Mouse (Mus musculus): ENCODE measurements around the gene Tmem184b. TPM values are rescaled to one million over a fixed set of nuclear protein-coding genes. Genes with fewer than 3 reads are reported as not detected.

Gene Tmem184b
- polyA plus RNA-seq, 1 experiment from 2014 or later: 63.1 TPM

DNA sequence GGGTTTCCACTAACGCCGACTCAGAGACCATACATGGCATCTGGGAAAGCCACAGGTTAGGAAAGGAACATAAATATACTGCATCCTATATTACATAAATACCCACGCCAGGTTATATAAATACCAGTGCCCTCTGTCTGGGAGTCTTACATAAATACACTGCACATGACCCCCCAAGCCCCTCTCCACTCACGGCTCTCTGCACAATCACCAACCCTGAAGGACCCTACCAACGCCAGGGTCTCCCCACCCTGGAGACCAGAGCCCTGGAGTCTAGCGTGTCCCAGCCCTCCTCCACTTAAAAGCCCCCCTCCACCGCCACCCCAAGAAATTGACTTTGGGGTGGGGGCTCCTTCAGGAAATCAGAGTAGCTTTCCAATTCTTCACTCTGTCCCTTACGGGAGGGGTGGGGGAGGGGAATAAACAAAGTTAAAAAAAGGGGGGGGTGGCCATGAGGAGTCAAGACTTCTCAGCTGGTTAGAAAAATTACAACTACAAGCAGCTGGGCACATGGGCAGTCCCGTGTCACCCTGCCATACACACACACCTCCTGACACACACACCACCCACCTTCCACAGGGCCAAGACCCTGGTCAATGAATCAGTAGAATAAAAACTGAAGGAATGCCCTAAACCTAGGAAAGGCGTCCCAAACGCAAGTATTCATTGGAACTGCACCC lies 37.4 kb upstream of the Tmem184b start:
- Histone ChIP-seq H3K27me3 (ENCODE audit: control insufficient read depth, insufficient read depth, low read length) (no peaks in the 10 kb centered on the region), H3K36me3 (ENCODE audit: control insufficient read depth, insufficient read depth, low read length) (peaks cover 30% of the 10 kb centered on the region), H3K4me3 (ENCODE audit: low read length) (peak overlapping the region; percentile 92), H3K4me2 (replicated peaks; ENCODE audit: low read depth, low read length) (peak overlapping the region; percentile 74), H3K9ac (ENCODE audit: low read depth, low read length) (peak overlapping the region; percentile 97), H3K4me1 (ENCODE audit: control insufficient read depth, insufficient read depth, low read length) (peaks cover 51% of the 10 kb centered on the region), H3K9me3 (ENCODE audit: control insufficient read depth, low read length) (no peaks in the 10 kb centered on the region), H3K27ac (ENCODE audit: low read depth, low read length) (peak overlapping the region; percentile 97)
- WGBS: 8% methylated on average over 11 of the region's 11 CpGs
- ATAC-seq (ENCODE audit: low FRiP score, low TSS enrichment): peak; percentile 37; the same call in 1 of the 2 replicates

DNA sequence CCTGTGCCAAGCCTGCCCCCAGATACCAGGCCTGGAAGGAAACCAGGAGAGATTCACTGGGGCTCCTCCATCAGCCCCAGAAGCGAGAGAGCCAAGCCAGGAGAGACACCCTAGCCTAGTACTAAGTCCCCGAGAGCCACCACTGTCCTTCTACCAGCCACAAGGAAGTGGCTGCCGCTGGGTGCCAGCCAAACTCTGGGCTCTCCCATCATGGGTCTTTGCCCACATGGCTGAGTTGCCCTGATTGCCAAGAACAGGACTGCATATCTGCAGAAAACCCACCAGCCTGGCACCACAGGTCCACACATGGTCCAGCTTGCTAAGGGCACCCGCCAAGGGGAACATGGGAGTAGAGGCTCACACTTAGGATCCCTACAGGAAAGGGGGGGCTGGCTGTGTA lies 36.9 kb upstream of the Tmem184b start:
- H3K4me1 ChIP-seq (ENCODE audit: control insufficient read depth, insufficient read depth, low read length): peaks cover 57% of the 10 kb centered on the region

DNA sequence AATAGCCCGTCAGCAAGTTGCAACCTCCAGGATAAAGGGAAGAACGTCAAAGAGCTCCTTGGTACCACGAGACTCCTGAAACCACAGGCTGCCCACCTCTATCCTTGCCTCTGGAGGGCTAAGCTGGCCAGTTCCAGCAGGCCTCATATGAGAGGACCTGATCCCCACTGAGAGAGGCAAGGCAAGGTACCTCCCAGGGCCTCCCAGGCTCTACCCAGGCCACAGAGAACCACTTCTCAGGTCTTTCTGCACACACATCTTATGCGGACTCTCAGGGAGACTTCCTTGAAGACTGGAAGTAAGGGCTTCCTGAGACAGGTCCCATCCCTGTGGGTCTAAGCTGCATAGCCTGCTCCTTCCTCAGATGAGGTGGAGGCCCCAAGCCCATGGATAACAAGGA lies 36.0 kb upstream of the Tmem184b start:
- Histone ChIP-seq H3K4me2 (replicated peaks; ENCODE audit: low read depth, low read length) (no peak overlapping the region), H3K4me3 (ENCODE audit: low read length) (no peak overlapping the region), H3K27ac (ENCODE audit: low read depth, low read length) (no peak overlapping the region; the same call in 1 of the 2 replicates), H3K9me3 (ENCODE audit: control insufficient read depth, low read length) (no peaks in the 10 kb centered on the region), H3K36me3 (ENCODE audit: control insufficient read depth, insufficient read depth, low read length) (peaks cover 43% of the 10 kb centered on the region), H3K4me1 (ENCODE audit: control insufficient read depth, insufficient read depth, low read length) (peaks cover 58% of the 10 kb centered on the region), H3K9ac (ENCODE audit: low read depth, low read length) (peak overlapping the region; percentile 14; the same call in 1 of the 2 replicates), H3K27me3 (ENCODE audit: control insufficient read depth, insufficient read depth, low read length) (no peaks in the 10 kb centered on the region)
- WGBS: 76% methylated on average over 4 of the region's 4 CpGs
- ATAC-seq (ENCODE audit: low FRiP score, low TSS enrichment): no peak

More for the DNA sequence above, 36.9 kb upstream of the Tmem184b start:
- H3K27ac ChIP-seq (ENCODE audit: low read depth, low read length): no peak overlapping the region
- peak overlapping the region; percentile 97; the same call in 1 of the 2 replicates for H3K9ac ChIP-seq (ENCODE audit: low read depth, low read length)
- no peaks in the 10 kb centered on the region for H3K27me3 ChIP-seq (ENCODE audit: control insufficient read depth, insufficient read depth, low read length)
- ATAC-seq (ENCODE audit: low FRiP score, low TSS enrichment): no peak
- peaks cover 36% of the 10 kb centered on the region for H3K36me3 ChIP-seq (ENCODE audit: control insufficient read depth, insufficient read depth, low read length)
- H3K9me3 ChIP-seq (ENCODE audit: control insufficient read depth, low read length): no peaks in the 10 kb centered on the region
- peak overlapping the region; percentile 92 for H3K4me3 ChIP-seq (ENCODE audit: low read length)
- H3K4me2 ChIP-seq (replicated peaks; ENCODE audit: low read depth, low read length): peak overlapping the region; percentile 74
- 75% methylated on average over 4 of the region's 4 CpGs for WGBS

DNA sequence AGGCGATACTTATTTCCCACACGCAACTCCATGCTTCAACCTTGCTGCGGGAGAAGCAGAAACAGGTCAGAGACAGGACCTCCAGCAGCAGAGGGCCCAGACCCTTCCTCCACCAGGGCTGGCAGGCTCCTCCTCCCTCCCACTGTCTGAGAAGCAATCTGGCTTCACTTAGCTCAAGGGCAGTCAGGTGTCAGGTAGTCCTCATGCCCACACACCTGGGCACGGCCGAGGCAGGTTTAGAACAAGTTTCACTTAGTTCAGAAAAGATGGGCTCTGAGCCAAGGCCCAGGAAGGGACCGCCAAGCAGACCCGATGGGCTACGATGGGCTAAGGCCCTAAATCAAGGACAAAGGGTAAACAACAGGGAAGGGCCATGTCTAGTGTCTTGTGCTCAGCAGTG lies 35.4 kb upstream of the Tmem184b start:
- WGBS: 52% methylated on average over 8 of the region's 8 CpGs
- H3K4me3 ChIP-seq (ENCODE audit: low read length): no peak overlapping the region
- no peak overlapping the region for H3K4me2 ChIP-seq (replicated peaks; ENCODE audit: low read depth, low read length)
- no peak overlapping the region for H3K27ac ChIP-seq (ENCODE audit: low read depth, low read length)
- H3K9me3 ChIP-seq (ENCODE audit: control insufficient read depth, low read length): no peaks in the 10 kb centered on the region
- H3K4me1 ChIP-seq (ENCODE audit: control insufficient read depth, insufficient read depth, low read length): peaks cover 58% of the 10 kb centered on the region
- no peaks in the 10 kb centered on the region for H3K27me3 ChIP-seq (ENCODE audit: control insufficient read depth, insufficient read depth, low read length)
- no peak for ATAC-seq (ENCODE audit: low FRiP score, low TSS enrichment)
- H3K9ac ChIP-seq (ENCODE audit: low read depth, low read length): no peak overlapping the region; the same call in 1 of the 2 replicates
- peaks cover 49% of the 10 kb centered on the region for H3K36me3 ChIP-seq (ENCODE audit: control insufficient read depth, insufficient read depth, low read length)

DNA sequence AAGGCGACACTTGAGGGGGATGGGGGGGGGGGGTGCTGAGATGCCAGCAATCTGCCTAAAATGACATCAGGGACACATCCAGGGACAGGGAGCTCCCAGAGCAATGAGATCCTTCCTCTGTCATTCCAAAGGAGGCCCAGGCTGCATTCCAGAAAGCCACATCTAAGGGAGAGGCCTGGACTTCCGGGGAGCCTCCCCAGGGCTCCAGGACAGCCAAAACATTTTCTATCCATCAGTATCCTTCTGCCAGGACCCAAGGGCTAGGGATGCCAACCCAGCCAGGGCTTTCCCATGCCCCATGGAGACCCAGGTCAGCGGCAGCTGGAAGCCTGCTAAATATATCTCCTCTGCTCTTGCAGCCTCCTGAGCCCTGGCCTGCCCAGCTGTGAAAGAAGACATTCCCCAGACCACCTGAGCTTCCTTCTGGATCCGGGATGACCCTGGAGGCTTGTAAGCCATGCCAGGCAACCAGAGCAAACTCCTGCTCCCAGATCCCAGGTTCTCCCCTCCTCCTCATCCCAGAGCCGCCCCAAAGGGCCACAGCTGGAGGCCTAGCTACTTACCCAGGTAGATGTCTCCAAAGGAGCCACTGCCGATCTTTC lies 34.9 kb upstream of the Tmem184b start:
- Histone ChIP-seq H3K9ac (ENCODE audit: low read depth, low read length) (peak overlapping the region; percentile 13; the same call in 1 of the 2 replicates), H3K9me3 (ENCODE audit: control insufficient read depth, low read length) (no peaks in the 10 kb centered on the region), H3K27me3 (ENCODE audit: control insufficient read depth, insufficient read depth, low read length) (no peaks in the 10 kb centered on the region), H3K4me1 (ENCODE audit: control insufficient read depth, insufficient read depth, low read length) (peaks cover 58% of the 10 kb centered on the region), H3K4me2 (replicated peaks; ENCODE audit: low read depth, low read length) (no peak overlapping the region), H3K36me3 (ENCODE audit: control insufficient read depth, insufficient read depth, low read length) (peaks cover 51% of the 10 kb centered on the region), H3K4me3 (ENCODE audit: low read length) (no peak overlapping the region), H3K27ac (ENCODE audit: low read depth, low read length) (no peak overlapping the region)
- no peak for ATAC-seq (ENCODE audit: low FRiP score, low TSS enrichment)
- 81% methylated on average over 6 of the region's 6 CpGs for WGBS

DNA sequence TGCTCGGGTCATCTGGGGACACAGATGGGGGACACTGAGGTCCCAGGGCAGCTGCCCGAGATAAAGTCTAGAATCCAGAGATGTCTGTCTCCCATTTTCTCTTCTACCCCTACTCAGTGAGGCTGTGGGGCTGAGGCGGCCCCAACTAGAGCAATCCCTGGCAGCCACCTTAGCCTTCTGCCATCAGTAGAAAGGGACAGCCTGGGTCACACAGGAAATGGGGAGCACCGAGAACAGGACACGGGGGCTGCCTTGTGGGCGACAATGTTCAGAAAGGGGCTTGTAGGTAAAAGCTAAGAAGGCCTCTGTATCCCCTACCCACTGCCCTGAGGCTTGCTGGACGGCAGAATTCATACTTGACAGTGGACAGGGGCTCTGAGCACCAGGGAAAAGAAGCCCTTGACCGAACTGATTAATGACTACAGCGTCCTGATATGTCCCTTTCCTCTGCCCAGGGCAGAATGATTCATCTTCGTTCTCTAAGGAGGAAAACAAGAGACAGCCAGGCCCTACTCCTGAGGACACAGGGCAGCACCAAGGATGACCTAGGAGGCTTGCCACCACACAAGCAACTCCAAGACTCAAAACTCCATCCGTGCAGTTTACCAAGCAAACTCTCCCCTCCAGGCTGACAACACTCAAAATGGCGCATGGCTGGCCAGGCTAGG lies 34.3 kb upstream of the Tmem184b start:
- Histone ChIP-seq H3K4me3 (ENCODE audit: low read length) (no peak overlapping the region), H3K4me1 (ENCODE audit: control insufficient read depth, insufficient read depth, low read length) (peaks cover 61% of the 10 kb centered on the region), H3K9me3 (ENCODE audit: control insufficient read depth, low read length) (no peaks in the 10 kb centered on the region), H3K27me3 (ENCODE audit: control insufficient read depth, insufficient read depth, low read length) (no peaks in the 10 kb centered on the region), H3K9ac (ENCODE audit: low read depth, low read length) (no peak overlapping the region), H3K36me3 (ENCODE audit: control insufficient read depth, insufficient read depth, low read length) (peaks cover 57% of the 10 kb centered on the region), H3K4me2 (replicated peaks; ENCODE audit: low read depth, low read length) (no peak overlapping the region), H3K27ac (ENCODE audit: low read depth, low read length) (no peak overlapping the region)
- no peak for ATAC-seq (ENCODE audit: low FRiP score, low TSS enrichment)
- WGBS: 80% methylated on average over 12 of the region's 12 CpGs

DNA sequence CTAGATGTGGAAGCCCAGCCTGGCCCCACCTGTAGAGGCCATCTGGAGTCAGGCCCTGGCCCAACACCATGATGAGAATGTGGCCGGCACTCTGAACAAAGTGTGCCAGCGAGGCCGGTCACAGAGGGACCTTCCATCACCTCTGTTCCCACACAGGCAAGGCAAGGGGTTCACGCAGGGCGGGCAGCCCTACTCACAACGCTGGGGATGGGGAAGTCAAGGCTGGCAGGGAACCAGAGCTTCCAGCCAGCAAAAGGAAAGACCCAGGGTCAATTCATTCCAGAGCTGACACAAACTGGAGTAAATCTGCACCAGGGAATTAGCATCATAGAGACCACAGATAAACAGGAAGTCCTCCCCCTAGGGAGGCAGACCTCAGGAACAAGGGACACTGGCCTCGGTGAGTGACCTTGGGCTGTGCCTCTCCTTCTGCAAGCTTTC lies 33.1 kb upstream of the Tmem184b start:
- no peak for ATAC-seq (ENCODE audit: low FRiP score, low TSS enrichment)
- peaks cover 61% of the 10 kb centered on the region for H3K4me1 ChIP-seq (ENCODE audit: control insufficient read depth, insufficient read depth, low read length)
- no peak overlapping the region for H3K4me2 ChIP-seq (replicated peaks; ENCODE audit: low read depth, low read length)
- 63% methylated on average over 7 of the region's 7 CpGs for WGBS
- no peaks in the 10 kb centered on the region for H3K27me3 ChIP-seq (ENCODE audit: control insufficient read depth, insufficient read depth, low read length)
- H3K36me3 ChIP-seq (ENCODE audit: control insufficient read depth, insufficient read depth, low read length): peaks cover 65% of the 10 kb centered on the region
- H3K9ac ChIP-seq (ENCODE audit: low read depth, low read length): no peak overlapping the region
- H3K4me3 ChIP-seq (ENCODE audit: low read length): no peak overlapping the region
- H3K9me3 ChIP-seq (ENCODE audit: control insufficient read depth, low read length): no peaks in the 10 kb centered on the region
- no peak overlapping the region; the same call in 1 of the 2 replicates for H3K27ac ChIP-seq (ENCODE audit: low read depth, low read length)

DNA sequence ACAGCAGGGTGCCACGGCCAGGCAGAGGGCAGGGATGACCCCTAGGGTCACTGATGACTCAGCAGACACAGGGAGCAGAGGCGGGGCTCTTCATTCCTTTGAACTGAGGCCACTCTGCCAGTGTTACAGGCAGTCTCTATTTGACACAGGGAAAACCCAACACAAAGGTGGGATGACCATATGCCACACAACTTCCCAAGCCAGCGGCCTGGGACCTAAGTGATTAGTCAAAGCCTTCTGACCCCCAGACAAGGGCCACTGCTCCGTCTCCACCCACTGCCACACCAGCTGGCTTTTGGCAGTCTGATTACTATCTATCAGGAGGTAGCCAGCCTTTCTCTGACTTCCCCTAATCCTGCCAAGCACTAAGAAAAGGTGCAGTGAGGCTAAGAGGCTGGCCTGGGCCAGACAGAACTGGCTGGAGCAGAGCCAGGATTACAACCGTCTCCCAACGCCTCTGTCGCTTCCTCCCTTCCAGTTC lies 31.9 kb upstream of the Tmem184b start:
- H3K4me1 ChIP-seq (ENCODE audit: control insufficient read depth, insufficient read depth, low read length): peaks cover 52% of the 10 kb centered on the region
- H3K4me2 ChIP-seq (replicated peaks; ENCODE audit: low read depth, low read length): no peak overlapping the region
- ATAC-seq (ENCODE audit: low FRiP score, low TSS enrichment): no peak
- H3K27me3 ChIP-seq (ENCODE audit: control insufficient read depth, insufficient read depth, low read length): no peaks in the 10 kb centered on the region
- 31% methylated on average over 7 of the region's 7 CpGs for WGBS
- no peaks in the 10 kb centered on the region for H3K9me3 ChIP-seq (ENCODE audit: control insufficient read depth, low read length)
- no peak overlapping the region for H3K4me3 ChIP-seq (ENCODE audit: low read length)
- no peak overlapping the region for H3K9ac ChIP-seq (ENCODE audit: low read depth, low read length)
- H3K36me3 ChIP-seq (ENCODE audit: control insufficient read depth, insufficient read depth, low read length): peaks cover 77% of the 10 kb centered on the region
- H3K27ac ChIP-seq (ENCODE audit: low read depth, low read length): peak overlapping the region; percentile 9; the same call in 1 of the 2 replicates

Data from kidney, embryonic 14.5 days (tissue).